Mouse (Mus musculus) heart, embryonic 11.5 days (tissue): ENCODE results near the gene Ptafr. TPM values are rescaled to one million over a fixed set of nuclear protein-coding genes. Genes with fewer than 3 reads are reported as not detected.

ENCODE experiments used
- polyA plus RNA-seq: library from polyadenylated mRNA; unstranded; fragments of >200 nt; fragmentation: Nextera tagmentation; extraction: Ambion mirVana; gene quantifications from 2 replicates; pipeline ENCODE4 v1.2.1, GENCODE M21; 2014

The Ptafr gene
- polyA plus RNA-seq, 1 experiment from 2014 or later, result 0.40 TPM

Other genes with a start within 250 kb of the Ptafr start
- gene Trnau1ap, start 234.5 kb upstream of the Ptafr start, polyA plus RNA-seq, result 72.0 and 81.8 TPM in 2 replicates
- 28.1 and 28.2 TPM in 2 replicates for gene Rcc1, start 210.5 kb upstream of the Ptafr start, polyA plus RNA-seq
- gene Phactr4, start 141.6 kb upstream of the Ptafr start, polyA plus RNA-seq, result 24.5 and 29.1 TPM in 2 replicates
- 12.4 and 17.4 TPM in 2 replicates for gene Med18, start 100.1 kb upstream of the Ptafr start, polyA plus RNA-seq
- gene Sesn2, start 53.6 kb upstream of the Ptafr start, polyA plus RNA-seq, result 4.1 and 6.2 TPM in 2 replicates
- 1,210 and 1,262 TPM in 2 replicates for gene Atpif1, start 30.4 kb upstream of the Ptafr start, polyA plus RNA-seq
- 157 and 162 TPM in 2 replicates for gene Dnajc8, start 28.5 kb upstream of the Ptafr start, polyA plus RNA-seq
- gene Eya3, start 74.9 kb downstream of the Ptafr start, polyA plus RNA-seq, result 21.5 and 24.4 TPM in 2 replicates
- 6.1 and 7.2 TPM in 2 replicates for gene Xkr8, start 168.5 kb downstream of the Ptafr start, polyA plus RNA-seq
- gene Smpdl3b, start 193.2 kb downstream of the Ptafr start, polyA plus RNA-seq, result 6.3 and 8.6 TPM in 2 replicates
- gene Rpa2, start 204.3 kb downstream of the Ptafr start, polyA plus RNA-seq, result 94.8 and 95.1 TPM in 2 replicates
- gene Themis2, start 232.3 kb downstream of the Ptafr start, polyA plus RNA-seq, result 0.29 and 0.59 TPM in 2 replicates